Mouse (Mus musculus) liver, embryonic 16.5 days (tissue): ENCODE measurements at regions not wholly inside any gene's neighbourhood (a gene's known extent, or its start where the extent isn't known, plus 50 kb on each side); places are given as distances from the start of the nearest gene placed in this dataset.

Experiments used
- ATAC-seq: fragments of 200-750 bp; cut with Nextera tagmentation; 2 replicates; pipeline ENCODE4 v1.8.0; 2017; ENCODE audit warnings: low read depth, mild to moderate bottlenecking, moderate number of reproducible peaks, moderate library complexity
- H3K27ac ChIP-seq: fragments of 300-500 bp; sonication (generic); 2 replicates; pipeline ENCODE4 v1.5.1; 2014; ENCODE audit warnings: mild to moderate bottlenecking, low read length
- H3K27me3 ChIP-seq: fragments of 300-500 bp; sonication (generic); 2 replicates; pipeline ENCODE4 v1.6.1; 2014; ENCODE audit warnings: low read depth, low read length, mixed read lengths; ENCODE audit not compliant: control insufficient read depth, insufficient read depth
- H3K36me3 ChIP-seq: fragments of 300-500 bp; sonication (generic); 2 replicates; pipeline ENCODE4 v1.6.1; 2014; ENCODE audit warnings: mild to moderate bottlenecking; ENCODE audit not compliant: control insufficient read depth, insufficient read depth
- H3K4me1 ChIP-seq: fragments of 300-500 bp; sonication (generic); 2 replicates; pipeline ENCODE4 v1.6.1; 2014; ENCODE audit warnings: low read depth, low read length, mixed read lengths; ENCODE audit not compliant: control insufficient read depth
- H3K4me2 ChIP-seq: fragments of 300-500 bp; sonication (generic); 2 replicates; pipeline ENCODE4 v1.6.1; 2014; ENCODE audit warnings: low read depth, low read length, mixed read lengths
- H3K4me3 ChIP-seq: fragments of 300-500 bp; sonication (generic); 2 replicates; pipeline ENCODE4 v1.5.1; 2014; ENCODE audit warnings: low read depth, mild to moderate bottlenecking, low read length
- H3K9ac ChIP-seq: fragments of 300-500 bp; sonication (generic); 2 replicates; pipeline ENCODE4 v1.6.1; 2014; ENCODE audit warnings: low read depth, low read length
- H3K9me3 ChIP-seq: fragments of 300-500 bp; sonication (generic); replicated peaks from 2 replicates; pipeline ENCODE4 v1.6.1; 2016; ENCODE audit warnings: low read length; ENCODE audit not compliant: control insufficient read depth
- WGBS: fragments of 180-500 bp; shearing (Covaris S2); extraction: QIAGEN DNeasy Blood & Tissue Kit; methylation state at CpG from one replicate; pipeline ENCODE4 v1.1.7; 2014; ENCODE audit not compliant: insufficient replicate concordance; 5-methylcytosine and 5-hydroxymethylcytosine counted together

DNA sequence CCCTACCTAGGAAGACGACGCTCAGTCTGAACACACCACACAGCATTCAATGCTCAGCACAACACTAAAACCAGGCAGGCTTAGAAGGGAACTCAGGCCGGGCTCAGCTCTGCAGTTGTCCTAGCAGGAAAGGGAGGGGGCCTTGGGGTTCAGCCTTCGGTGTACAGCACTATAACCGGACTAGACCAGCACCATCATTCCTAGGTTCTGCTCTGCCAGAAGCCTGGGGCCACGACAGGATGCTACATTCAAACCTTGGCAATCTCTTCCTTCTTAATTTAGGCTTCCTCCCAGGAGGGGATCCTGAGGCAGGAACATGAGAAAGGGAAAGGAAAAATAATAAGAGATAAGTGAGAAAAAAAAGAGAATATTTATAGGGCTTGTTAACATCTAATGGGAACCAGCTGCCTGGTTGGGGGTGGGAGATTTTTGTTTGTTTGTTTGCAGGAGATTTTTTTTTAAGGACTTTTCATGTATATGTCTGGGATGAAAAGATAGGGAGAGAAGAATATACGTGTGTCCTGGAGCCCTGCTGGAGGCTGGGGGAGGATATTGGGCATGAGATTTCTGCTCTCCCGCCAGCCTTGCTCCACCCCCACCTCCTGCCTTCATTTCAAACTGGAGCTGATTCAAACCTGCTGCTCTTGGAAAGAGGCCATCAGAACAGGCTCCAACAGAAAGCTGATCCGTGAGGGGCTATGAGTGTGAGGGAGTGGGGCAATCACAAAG, 73.8 kb upstream of the Boc start:
- Histone ChIP-seq H3K27ac (no peak overlapping the region), H3K4me3 (no peak overlapping the region), H3K4me2 (no peak overlapping the region), H3K27me3 (no peaks in the 10 kb centered on the region), H3K9ac (no peak overlapping the region), H3K9me3 (no peaks in the 10 kb centered on the region), H3K4me1 (no peaks in the 10 kb centered on the region), H3K36me3 (no peaks in the 10 kb centered on the region)
- ATAC-seq: no peak
- 40% methylated on average over 9 of the region's 9 CpGs for WGBS

DNA sequence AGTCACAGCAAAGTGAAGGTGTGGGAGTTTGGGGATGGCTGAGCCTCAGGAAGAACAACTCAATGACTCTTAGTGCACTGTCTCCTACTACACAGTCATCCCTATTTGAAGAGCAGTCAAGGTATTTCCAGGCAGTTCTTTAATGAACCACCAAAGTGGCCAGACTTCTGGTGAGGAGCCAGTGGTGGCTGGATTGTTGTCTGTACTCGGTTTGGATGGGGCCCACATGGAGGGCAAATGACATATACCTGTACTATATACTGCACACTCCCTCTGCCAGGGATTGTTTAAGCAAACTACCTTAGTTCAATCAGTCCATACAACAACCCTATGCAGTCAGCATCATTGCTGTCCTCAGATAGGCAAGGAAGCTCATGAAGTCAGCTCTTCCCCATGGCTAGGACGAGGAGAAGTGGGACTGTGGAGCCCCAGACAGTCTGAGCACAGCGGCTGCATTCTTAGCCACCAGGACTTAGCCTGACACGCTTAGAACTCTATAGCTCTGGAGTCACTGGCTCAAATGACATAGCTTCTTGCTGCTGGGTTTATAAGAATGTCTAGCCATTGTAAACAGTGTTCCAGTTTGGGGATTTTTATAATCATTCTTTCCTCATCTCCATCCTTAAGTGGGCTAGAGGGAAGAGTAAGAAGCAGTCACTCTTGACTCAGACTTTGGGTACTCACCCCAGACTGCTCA, 72.8 kb upstream of the Boc start:
- WGBS: 44% methylated on average over 4 of the region's 4 CpGs
- Histone ChIP-seq H3K4me2 (no peak overlapping the region), H3K9me3 (no peaks in the 10 kb centered on the region), H3K27me3 (no peaks in the 10 kb centered on the region), H3K27ac (no peak overlapping the region), H3K4me3 (no peak overlapping the region), H3K36me3 (no peaks in the 10 kb centered on the region), H3K4me1 (no peaks in the 10 kb centered on the region), H3K9ac (no peak overlapping the region)
- ATAC-seq: no peak

DNA sequence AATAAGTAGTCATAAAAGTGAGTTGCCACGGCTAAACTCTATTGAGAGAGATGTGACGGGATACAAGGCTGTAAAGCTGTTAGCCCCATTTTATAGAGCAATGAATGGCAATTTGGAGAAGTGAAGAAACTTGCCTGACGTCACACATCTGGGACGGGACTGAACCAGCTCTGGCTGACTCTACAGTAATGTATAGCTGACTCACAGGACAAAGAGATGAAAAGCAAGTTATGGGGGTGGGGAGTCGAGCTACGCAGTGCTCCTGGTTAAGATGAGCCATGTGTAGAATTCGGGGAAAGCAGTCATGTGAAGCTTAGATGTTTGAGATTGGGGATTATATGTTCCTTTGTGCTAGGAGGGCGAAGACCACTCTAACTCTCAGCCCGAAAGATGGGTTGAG, 72.2 kb upstream of the Boc start:
- Histone ChIP-seq H3K4me1 (no peaks in the 10 kb centered on the region), H3K9me3 (no peaks in the 10 kb centered on the region), H3K4me3 (no peak overlapping the region), H3K27ac (no peak overlapping the region), H3K4me2 (no peak overlapping the region), H3K9ac (no peak overlapping the region), H3K27me3 (no peaks in the 10 kb centered on the region), H3K36me3 (no peaks in the 10 kb centered on the region)
- WGBS: 45% methylated on average over 9 of the region's 9 CpGs
- no peak for ATAC-seq

DNA sequence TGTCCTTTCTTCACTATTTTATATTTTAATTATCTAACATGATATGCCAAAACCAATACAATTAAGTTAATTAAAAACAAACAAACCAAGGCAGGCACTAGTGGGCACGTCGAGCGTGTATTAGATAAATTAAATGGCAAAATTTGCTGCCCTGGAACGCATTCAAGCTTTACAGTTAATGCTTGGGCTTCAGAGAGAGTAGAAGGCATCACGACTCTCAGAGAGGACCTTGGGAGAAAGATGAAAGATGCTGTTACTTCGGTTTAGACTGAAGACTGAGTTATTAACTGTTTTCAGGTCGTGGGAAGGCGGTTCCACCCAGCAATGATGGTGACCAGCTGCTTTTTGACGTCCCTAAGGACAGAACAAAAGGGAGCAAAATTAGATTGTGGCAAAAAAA, 71.7 kb upstream of the Boc start:
- 44% methylated on average over 9 of the region's 9 CpGs for WGBS
- no peaks in the 10 kb centered on the region for H3K4me1 ChIP-seq
- H3K27ac ChIP-seq: no peak overlapping the region

DNA sequence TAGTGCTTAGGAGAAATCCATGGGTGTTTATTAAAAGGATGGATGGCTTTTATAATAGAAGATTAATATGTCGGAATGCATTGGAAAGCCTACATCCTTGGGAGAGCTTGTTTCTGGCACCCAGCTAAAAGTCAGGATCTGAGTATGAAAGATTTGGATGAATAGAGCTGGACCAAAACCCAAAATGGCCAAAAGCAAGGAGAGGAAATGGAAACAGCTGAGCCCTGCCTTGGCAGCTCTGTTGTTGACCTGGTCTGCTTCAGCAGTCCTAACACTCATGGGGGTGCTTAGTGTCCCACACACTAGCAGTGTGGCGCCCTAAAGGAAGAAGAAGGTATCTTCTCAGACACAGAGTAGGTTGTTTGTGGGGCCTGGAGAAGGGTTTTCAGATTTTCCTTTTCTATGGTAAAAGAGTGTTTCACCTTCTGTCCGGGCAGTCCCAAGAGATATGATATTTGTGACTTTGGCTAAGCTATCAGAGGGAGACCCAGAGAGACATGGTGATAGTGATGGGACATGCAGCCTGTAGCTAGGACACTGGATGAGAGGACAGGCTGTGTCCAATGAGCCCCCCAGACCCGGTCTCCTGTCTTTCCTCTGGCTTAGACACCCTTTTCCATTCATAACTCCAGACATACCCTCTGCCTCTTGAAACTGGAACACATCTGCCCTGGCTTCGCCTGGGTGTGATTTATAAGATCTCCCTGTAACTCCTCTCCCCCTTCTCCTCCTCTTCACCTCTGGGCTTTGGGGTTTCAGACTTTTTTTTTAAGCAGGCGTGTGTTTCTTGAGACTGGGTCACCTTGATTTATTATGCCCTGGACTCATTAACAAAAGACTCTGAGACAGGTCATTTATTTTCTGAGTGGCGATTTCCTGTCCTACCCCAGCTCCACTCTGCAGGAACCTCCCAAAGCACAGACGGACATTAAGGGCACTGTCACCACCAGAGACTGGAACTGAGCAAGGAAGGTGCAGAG, 70.9 kb upstream of the Boc start:
- no peak for ATAC-seq
- Histone ChIP-seq H3K4me1 (no peaks in the 10 kb centered on the region), H3K4me2 (no peak overlapping the region), H3K4me3 (no peak overlapping the region), H3K27ac (no peak overlapping the region), H3K27me3 (no peaks in the 10 kb centered on the region), H3K9ac (no peak overlapping the region), H3K36me3 (no peaks in the 10 kb centered on the region), H3K9me3 (no peaks in the 10 kb centered on the region)
- WGBS: 47% methylated on average over 8 of the region's 8 CpGs

More for the DNA sequence above, 71.7 kb upstream of the Boc start:
- Histone ChIP-seq H3K36me3 (no peaks in the 10 kb centered on the region), H3K9ac (no peak overlapping the region), H3K4me3 (no peak overlapping the region), H3K4me2 (no peak overlapping the region), H3K27me3 (no peaks in the 10 kb centered on the region), H3K9me3 (no peaks in the 10 kb centered on the region)
- no peak for ATAC-seq

DNA sequence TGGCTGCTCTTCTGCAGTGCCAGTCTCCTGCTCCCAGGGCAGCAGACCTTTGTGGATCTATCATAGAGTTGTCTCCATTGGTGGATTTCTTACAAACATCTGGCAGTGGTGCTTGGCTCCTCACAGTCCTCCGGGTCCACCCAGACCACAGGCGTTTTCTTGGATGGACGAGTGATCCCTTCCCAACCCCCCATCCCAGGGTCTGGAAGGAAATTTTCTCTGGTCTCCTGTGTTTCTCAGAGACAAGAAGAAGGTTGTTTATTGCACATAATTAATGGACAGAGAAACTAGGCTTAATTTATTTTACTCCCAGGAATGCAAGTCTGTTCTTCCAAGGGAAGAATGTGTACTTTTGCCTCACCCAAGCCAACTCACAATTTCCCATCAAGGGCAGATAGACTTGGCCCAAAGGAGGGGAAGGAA, 67.2 kb upstream of the Boc start:
- Histone ChIP-seq H3K4me3 (no peak overlapping the region), H3K36me3 (no peaks in the 10 kb centered on the region), H3K4me1 (no peaks in the 10 kb centered on the region), H3K27ac (no peak overlapping the region), H3K4me2 (no peak overlapping the region), H3K9me3 (no peaks in the 10 kb centered on the region), H3K27me3 (no peaks in the 10 kb centered on the region), H3K9ac (no peak overlapping the region)
- ATAC-seq: no peak
- WGBS: 68% methylated on average over 3 of the region's 3 CpGs

DNA sequence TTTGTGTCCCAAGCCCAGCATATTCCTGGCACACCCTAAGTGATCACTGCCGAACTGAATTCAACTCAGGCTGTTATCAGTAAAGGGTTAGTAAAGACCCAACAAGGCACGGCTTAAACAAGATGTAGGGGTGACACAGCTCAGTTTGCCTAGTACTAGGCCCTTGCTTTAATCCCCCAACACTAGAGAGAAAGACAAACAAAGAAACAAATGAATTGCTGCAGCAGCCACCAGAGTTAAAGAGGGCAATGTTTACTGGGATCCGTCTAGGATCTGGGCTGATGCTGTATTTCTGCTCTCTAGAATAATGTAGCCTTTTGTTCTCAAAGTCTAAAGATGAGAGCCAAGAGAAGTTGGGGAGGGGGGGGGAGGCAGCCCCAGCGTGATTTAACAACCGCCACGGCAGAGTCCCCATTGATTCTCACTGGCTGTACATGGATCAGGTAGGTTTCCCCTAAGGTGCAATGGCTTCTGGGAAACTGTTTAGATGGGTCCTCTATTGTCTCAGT, 66.5 kb upstream of the Boc start:
- no peaks in the 10 kb centered on the region for H3K27me3 ChIP-seq
- 59% methylated on average over 6 of the region's 6 CpGs for WGBS
- H3K4me2 ChIP-seq: no peak overlapping the region
- no peak overlapping the region for H3K27ac ChIP-seq
- H3K36me3 ChIP-seq: no peaks in the 10 kb centered on the region
- H3K9ac ChIP-seq: no peak overlapping the region
- H3K9me3 ChIP-seq: no peaks in the 10 kb centered on the region
- H3K4me1 ChIP-seq: no peaks in the 10 kb centered on the region
- H3K4me3 ChIP-seq: no peak overlapping the region
- ATAC-seq: no peak

DNA sequence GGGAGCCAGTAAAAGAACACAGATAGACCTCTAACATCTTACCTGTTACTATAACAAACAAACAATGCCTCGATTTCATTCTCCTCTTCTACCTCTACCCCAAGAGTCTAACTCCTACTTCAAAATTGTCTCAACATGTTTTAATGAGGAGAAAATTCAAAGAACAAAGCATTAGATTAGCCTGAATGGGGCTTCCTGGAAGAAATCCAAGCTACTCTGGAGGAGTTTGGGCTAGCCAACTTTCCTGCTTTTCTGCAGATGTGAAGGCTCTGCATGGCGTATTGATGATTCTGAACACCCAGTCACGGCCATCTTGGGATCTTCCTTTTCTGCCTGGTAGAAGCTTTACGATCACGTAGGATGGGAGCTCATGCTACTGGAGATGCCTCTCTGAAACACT, 62.9 kb upstream of the Boc start:
- WGBS: 63% methylated on average over 5 of the region's 5 CpGs
- H3K36me3 ChIP-seq: no peaks in the 10 kb centered on the region

More for the DNA sequence above, 62.9 kb upstream of the Boc start:
- no peak overlapping the region for H3K9ac ChIP-seq
- no peak overlapping the region for H3K27ac ChIP-seq
- ATAC-seq: no peak
- H3K4me2 ChIP-seq: no peak overlapping the region
- no peaks in the 10 kb centered on the region for H3K9me3 ChIP-seq
- H3K4me3 ChIP-seq: no peak overlapping the region
- H3K4me1 ChIP-seq: no peaks in the 10 kb centered on the region
- H3K27me3 ChIP-seq: no peaks in the 10 kb centered on the region
